Mouse (Mus musculus) layer of hippocampus, adult 9-11 months (tissue): Measurements from ENCODE around the gene Degs2.

Experiments
- DNase-seq: peaks from one replicate; pipeline ENCODE4 v3.0.0; 2022

Gene Degs2

DNA sequence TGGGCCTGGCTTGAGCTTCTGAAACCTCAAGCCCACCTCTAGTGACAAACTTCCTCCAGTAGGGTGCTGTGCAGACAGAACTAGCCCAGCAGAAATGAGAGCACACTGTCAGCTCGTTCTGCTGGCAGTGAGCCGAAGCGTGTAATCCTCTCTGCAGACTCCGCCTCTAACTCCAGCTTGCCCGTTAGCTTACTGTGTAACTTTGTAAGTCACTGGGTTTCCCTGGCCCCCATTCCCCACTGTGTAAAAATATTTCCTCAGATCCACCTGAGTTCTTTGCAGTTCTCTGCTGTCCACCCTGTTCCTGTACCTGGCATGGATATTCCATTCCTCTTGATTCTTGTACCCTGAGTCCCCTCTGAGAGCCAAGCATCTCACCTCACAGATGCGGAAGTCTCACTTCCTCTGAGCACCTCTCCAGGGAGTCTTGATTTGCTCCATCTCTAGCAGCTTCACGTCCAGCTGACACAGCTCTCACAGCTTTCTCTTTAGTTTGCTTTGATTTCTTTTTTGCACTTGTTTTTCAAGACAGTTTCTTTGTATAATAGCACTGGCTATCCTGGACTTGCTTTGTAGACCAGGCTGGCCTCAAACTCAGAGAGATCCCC, 51.0 kb downstream of the Degs2 start:
- peak; percentile 29 for DNase-seq

DNA sequence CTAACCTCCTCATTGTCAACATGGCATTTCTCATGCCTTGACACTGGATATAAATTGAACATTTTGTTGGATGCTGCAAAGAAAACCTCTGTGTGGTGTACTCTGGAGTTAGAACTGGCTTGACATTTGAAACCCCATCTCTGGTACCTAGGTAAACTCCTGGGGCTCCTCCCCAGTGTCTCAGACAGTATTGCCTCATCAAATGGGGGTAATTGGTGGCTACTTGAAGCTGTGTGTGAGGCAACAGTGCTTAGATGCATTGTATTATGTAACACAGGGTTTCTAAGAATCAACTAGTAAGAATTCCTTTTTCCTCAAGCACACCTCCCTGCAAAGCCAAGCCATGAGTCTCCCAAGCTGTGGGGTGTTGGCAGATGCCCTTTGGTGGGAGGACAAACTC, 54.3 kb downstream of the Degs2 start:
- DNase-seq, result no peak

DNA sequence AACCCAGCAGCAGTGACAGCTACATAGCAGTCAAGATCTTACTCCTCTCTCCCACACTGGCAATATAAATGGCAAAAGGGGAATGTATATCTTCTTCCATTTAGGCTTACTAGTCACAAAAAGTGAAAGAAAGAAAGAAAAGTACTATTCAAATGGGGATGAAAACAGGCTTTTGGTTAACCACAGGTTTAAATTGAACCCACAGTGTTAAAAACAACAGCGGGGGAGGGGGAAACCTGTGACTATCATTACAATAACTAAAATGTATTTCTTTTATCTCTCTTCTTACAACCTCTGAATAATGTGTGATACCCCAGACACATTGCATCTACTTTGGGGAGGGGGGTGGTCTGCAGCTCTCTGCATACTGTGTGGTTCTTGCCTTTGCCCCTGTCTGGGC, 55.9 kb downstream of the Degs2 start:
- no peak for DNase-seq

DNA sequence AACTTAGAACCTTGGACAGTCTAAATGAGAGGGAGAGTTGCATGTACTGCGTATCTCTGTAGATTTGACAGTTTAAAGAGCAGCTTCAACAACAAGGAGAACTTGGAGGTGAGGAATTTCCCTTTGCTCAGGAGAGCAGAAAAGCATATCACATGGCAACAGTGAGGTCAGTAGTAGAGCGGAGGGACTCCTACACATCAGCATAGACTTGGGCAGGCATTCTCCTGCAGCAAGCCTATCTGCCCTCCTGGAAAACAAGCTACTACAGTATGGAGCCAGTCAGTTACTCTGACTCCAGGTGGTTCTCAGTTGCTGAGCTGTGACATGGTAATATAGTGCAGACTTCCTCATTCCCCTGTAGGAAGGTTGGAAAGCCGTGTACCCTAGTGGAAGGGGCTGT, 60.1 kb downstream of the Degs2 start:
- no peak for DNase-seq

DNA sequence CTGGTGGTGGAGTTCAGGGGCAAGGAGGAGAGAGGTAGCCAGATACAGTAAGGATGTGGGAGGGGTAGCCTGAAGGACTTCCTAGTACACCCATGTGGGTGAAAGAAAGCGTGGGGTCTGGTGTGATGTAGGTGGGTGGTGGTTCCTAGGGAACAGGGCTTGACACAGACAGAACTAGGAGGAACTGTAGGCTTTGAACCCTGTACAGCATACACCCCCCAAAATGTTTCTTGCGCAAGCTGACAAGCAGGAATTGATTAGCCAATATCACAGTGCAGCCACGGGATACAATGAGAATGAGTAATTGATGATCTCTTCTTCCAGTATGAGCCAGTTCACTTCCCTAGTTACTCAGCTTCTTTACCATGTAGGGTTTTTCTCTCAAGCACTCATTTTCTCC, 63.0 kb downstream of the Degs2 start:
- peak; percentile 20 for DNase-seq

DNA sequence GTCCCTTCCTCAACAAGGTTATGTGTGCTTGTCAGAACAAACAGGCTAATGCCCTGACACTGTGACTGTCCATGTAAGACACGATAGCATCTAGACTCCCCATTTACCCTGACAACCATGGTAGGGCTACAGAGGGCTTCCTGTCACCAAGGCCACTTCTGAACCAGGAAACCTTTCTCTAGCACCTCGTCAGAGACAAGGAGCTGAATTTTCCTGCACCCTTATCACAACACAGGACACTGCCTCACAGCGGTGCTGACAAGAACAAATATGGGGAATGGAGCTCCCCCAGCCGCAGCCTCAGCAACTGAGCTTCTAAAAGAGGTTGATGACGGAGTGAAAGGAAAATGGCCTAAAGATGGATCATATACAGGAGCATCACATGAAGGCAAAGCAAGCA, 64.7 kb downstream of the Degs2 start:
- DNase-seq, result no peak

DNA sequence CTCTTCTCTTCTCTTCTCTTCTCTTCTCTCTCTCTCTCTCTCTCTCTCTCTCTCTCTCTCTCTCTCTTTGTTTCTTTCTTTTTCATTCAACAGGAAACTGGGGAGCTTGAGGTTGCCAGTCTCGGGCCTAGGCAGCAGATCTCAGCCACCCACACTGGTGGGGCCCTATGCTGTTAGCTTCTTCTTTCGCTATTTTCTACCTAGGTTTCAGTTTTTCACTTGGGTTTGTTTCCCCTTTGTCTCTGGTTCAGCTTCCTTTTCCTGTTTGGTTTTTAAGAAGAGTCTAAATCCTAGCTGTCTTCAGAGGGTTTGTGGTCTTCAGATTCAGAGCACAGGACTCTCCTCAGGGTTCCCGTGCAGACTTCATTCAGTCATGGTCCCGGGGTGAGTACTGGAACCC, 66.6 kb downstream of the Degs2 start:
- DNase-seq, result peak; percentile 42

DNA sequence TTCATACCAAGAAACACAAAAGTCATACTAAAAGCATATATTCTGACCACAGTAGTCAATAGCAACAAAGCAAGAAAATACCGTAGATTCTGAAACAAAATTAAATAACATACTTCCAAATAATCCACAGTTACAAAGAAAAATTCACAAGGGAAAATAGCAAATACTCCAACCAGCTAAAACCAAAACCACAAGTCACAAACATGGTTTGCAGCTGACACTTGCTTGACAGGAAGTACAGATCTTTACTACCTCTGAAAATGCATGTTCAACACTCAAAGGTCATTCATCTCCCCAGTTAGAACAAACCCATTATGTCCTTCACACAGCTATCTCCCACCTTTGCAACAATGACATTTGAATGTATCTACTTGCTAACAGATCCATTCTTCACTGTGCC, 68.1 kb downstream of the Degs2 start:
- DNase-seq, result no peak

DNA sequence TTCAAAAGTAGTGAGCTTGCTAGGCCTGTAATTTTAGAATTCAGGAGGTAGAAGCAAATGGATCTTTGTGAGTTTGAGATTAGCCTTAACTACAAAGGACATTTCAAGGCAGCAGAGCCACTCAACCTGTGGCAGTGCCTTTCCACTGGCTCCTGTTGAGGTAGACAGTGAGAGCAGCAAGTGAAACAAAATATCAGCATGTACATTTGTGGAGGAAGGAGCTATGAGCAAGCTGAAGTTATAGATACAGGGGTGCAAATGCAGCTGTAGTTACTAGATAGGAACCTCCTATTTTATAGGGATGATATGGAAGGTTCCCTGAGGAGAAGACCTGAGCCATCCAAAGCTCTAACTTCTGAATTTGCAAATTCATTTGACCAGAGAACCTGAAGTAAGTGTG, 69.6 kb downstream of the Degs2 start:
- no peak for DNase-seq

DNA sequence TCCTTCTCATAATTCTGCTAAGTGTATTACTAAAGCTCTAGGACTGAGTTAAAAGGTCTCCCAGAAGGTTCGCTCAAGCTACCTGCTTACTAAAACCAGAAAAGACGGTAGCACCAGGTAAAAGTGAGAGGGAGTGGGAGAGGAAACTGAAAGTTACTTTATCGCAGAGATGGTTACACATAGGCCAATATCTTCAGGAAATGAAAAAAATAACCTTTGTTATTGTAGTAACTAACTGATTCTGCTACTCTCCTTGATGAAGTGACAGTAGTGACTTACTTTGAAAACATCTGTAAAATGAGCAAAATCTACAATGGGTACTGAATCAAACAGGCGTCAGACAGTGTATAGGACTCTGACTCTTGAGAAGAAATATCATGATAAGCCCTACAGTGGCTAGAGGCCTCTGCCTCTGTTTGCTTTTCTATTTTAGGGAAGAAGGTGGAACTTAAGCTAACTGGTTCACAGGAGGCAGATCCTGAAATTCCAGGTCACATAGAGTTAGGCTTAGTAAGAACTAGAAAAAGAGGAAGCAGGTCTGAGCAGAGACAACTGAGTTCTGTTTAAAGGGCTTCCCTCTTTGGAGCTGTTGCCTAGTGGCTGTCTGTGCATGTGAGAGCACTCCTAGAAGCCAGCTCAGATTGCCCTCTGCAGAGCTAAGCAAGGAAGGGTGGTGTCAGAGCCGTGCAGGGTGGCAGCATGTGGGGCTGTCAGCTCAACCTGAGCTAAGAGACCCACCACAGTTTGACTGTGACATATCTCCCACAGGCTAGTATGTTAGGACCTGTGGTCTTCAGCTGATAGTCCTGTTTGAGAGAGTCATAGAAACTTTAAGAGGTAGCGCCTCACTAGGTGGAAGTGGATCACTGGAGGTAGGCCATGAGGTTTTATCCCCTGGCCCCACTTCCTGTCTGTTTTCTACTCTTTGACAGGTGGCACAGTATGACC, 71.1 kb downstream of the Degs2 start:
- peak; percentile 32 for DNase-seq

DNA sequence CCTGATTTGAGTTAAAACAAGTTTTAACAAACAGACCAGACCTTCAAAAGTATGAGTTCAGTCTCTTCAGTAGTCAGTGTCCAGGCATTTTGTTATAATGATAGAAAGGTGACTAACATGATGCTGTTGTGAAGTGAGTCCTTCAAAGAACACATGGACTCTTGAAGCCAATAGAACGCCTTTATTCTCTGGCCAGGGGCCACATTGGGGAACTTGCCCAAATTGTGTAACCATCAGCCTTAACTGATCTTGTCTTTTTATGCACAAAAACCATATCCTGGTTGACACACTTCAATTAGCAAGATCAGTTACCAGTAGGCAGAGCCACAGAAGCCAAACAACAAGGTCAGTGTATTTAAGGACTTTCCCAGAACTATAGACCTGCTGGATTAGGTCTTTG, 72.6 kb downstream of the Degs2 start:
- no peak for DNase-seq
